In the genomic region with DNA sequence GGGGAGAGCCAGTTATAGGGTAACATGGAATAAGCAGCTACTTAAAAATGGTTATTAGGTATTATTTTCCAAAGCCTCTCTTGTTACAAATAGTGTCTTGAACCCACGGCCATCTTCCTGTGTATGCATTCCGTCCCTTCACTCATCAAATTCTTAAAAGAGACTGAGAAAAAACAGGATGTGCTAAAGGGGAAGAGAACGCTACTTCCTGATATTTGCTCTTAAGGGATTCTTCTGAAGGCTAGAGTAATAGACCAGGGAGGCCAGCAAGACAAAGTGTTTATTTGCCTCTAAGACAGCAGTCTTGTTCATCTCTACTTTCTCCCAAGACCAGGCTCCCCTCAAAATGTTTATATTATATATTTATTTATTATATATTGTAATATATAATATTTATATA, we compare ENCODE assay signal across 16 mouse cellular contexts. TPM values are rescaled to one million over a fixed set of nuclear protein-coding genes. Genes with fewer than 3 reads are reported as not detected.
"Had no signal": no experiment of that assay in that cellular context is flagged by ENCODE, and none has a peak within 500 bp of the region (broad histone marks: within the 10 kb centered on the region; RNA-seq: fewer than 3 reads in every experiment).

No protein-coding gene starts in this region.

- H3K9ac ChIP-seq: neural tube, embryonic 15.5 days; stomach, embryonic 15.5 days had no signal

- H3K27ac ChIP-seq: stomach, embryonic 15.5 days; stomach, postnatal 0 days had no signal

- H3K9me3 ChIP-seq: neural tube, embryonic 15.5 days; stomach, embryonic 15.5 days had no signal

- H3K36me3 ChIP-seq: neural tube, embryonic 15.5 days; stomach, embryonic 15.5 days had no signal

- DNase-seq: retina, postnatal 1 day; right cerebral cortex, adult 18-20 months; right cerebral cortex, postnatal 14 days; right cerebral cortex, postnatal 25 days; right cerebral cortex, postnatal 4 days; spleen, adult 18-20 months; thymus, adult 18-20 months; thymus, adult 2 months; thymus, postnatal 14 days; thymus, postnatal 25 days; thymus, postnatal 36 days; thymus, postnatal 4 days had no signal

- H3K27me3 ChIP-seq: neural tube, embryonic 15.5 days; stomach, embryonic 15.5 days had no signal

RNA-seq across cellular contexts. Expression of a gene that starts 20.9 kb away (rescaled TPM):
- total RNA-seq: neutrophil, adult 5-6 weeks had no signal
